Mouse (Mus musculus): ENCODE measurements around the gene Cgn. TPM values are rescaled to one million over a fixed set of nuclear protein-coding genes. Genes with fewer than 3 reads are reported as not detected.
"Not testable (repeated sequence)": the region's sequence is repeated elsewhere in the genome, so short reads cannot be mapped to it uniquely, and the experiment has no call there.

Gene Cgn
- polyA plus RNA-seq, 1 experiment: 31.3 TPM

GRCm38 (mm10) chr3:94783462-94783931, 2.8 kb downstream of the Cgn start:
- TF ChIP-seq POLR2A (IDR thresholded peaks at IDR 0.05; ENCODE audit: low read depth, low read length) (no peak; the same call in none of the 2 replicates), CTCF (IDR thresholded peaks at IDR 0.05; ENCODE audit: extremely low read depth, insufficient read length, insufficient replicate concordance, low read depth, low read length) (no peak)
- H3K27ac ChIP-seq (ENCODE audit: insufficient read depth, low read depth, low read length): peak overlapping the region; percentile 100
- WGBS: 24% methylated on average over 5 of the region's 5 CpGs
- peak overlapping the region; percentile 49 for H3K4me3 ChIP-seq (ENCODE audit: low read depth, low read length)
- no peaks in the 10 kb centered on the region for H3K27me3 ChIP-seq (ENCODE audit: control insufficient read depth, insufficient read depth, low read length)
- peaks cover 12% of the 10 kb centered on the region for H3K36me3 ChIP-seq (ENCODE audit: control insufficient read depth, insufficient read depth, low read length)
- peaks cover 9% of the 10 kb centered on the region for H3K4me1 ChIP-seq (ENCODE audit: control insufficient read depth, insufficient read depth, insufficient read length, low read length)

- Histone ChIP-seq H3K36me3 (ENCODE audit: control insufficient read depth, insufficient read depth, low read length) (peaks cover 18% of the 10 kb centered on the region), H3K27ac (ENCODE audit: insufficient read depth, low read depth, low read length) (peak overlapping the region; percentile 100), H3K4me3 (ENCODE audit: low read depth, low read length) (peak overlapping the region; percentile 49), H3K4me1 (ENCODE audit: control insufficient read depth, insufficient read depth, insufficient read length, low read length) (peaks cover 15% of the 10 kb centered on the region), H3K27me3 (ENCODE audit: control insufficient read depth, insufficient read depth, low read length) (no peaks in the 10 kb centered on the region)
- TF ChIP-seq CTCF (IDR thresholded peaks at IDR 0.05; ENCODE audit: extremely low read depth, insufficient read length, insufficient replicate concordance, low read depth, low read length): no peak
- TF ChIP-seq POLR2A (IDR thresholded peaks at IDR 0.05; ENCODE audit: low read depth, low read length): no peak; the same call in 1 of the 2 replicates
- 18% methylated on average over 4 of the region's 4 CpGs for WGBS
These were observed 3.4 kb downstream of the Cgn start for GRCm38 (mm10) chr3:94782936-94783335.

GRCm38 (mm10) chr3:94781356-94781755, 4.9 kb downstream of the Cgn start:
- Histone ChIP-seq H3K4me3 (ENCODE audit: low read depth, low read length) (peak overlapping the region; percentile 0; the same call in 1 of the 2 replicates), H3K27me3 (ENCODE audit: control insufficient read depth, insufficient read depth, low read length) (no peaks in the 10 kb centered on the region), H3K4me1 (ENCODE audit: control insufficient read depth, insufficient read depth, insufficient read length, low read length) (peaks cover 24% of the 10 kb centered on the region), H3K27ac (ENCODE audit: insufficient read depth, low read depth, low read length) (peak overlapping the region; percentile 99), H3K36me3 (ENCODE audit: control insufficient read depth, insufficient read depth, low read length) (peaks cover 25% of the 10 kb centered on the region)
- TF ChIP-seq POLR2A (IDR thresholded peaks at IDR 0.05; ENCODE audit: low read depth, low read length): no peak
- TF ChIP-seq CTCF (IDR thresholded peaks at IDR 0.05; ENCODE audit: extremely low read depth, insufficient read length, insufficient replicate concordance, low read depth, low read length): no peak
- 15% methylated on average over 3 of the region's 3 CpGs for WGBS

- Histone ChIP-seq H3K27me3 (ENCODE audit: control insufficient read depth, insufficient read depth, low read length) (no peaks in the 10 kb centered on the region), H3K4me1 (ENCODE audit: control insufficient read depth, insufficient read depth, insufficient read length, low read length) (peaks cover 19% of the 10 kb centered on the region), H3K4me3 (ENCODE audit: low read depth, low read length) (no peak overlapping the region), H3K36me3 (ENCODE audit: control insufficient read depth, insufficient read depth, low read length) (peaks cover 67% of the 10 kb centered on the region), H3K27ac (ENCODE audit: insufficient read depth, low read depth, low read length) (no peak overlapping the region)
- TF ChIP-seq POLR2A (IDR thresholded peaks at IDR 0.05; ENCODE audit: low read depth, low read length) (no peak), CTCF (IDR thresholded peaks at IDR 0.05; ENCODE audit: extremely low read depth, insufficient read length, insufficient replicate concordance, low read depth, low read length) (no peak; the same call in 1 of the 2 replicates)
- WGBS: 87% methylated on average over 7 of the region's 7 CpGs
These were observed 10.4 kb downstream of the Cgn start for GRCm38 (mm10) chr3:94775886-94776285.

- Histone ChIP-seq H3K4me1 (ENCODE audit: control insufficient read depth, insufficient read depth, insufficient read length, low read length) (peaks cover 15% of the 10 kb centered on the region), H3K27ac (ENCODE audit: insufficient read depth, low read depth, low read length) (no peak overlapping the region), H3K36me3 (ENCODE audit: control insufficient read depth, insufficient read depth, low read length) (peaks cover 70% of the 10 kb centered on the region), H3K4me3 (ENCODE audit: low read depth, low read length) (no peak overlapping the region), H3K27me3 (ENCODE audit: control insufficient read depth, insufficient read depth, low read length) (no peaks in the 10 kb centered on the region)
- 83% methylated on average over 11 of the region's 11 CpGs for WGBS
- TF ChIP-seq POLR2A (IDR thresholded peaks at IDR 0.05; ENCODE audit: low read depth, low read length): no peak
- TF ChIP-seq CTCF (IDR thresholded peaks at IDR 0.05; ENCODE audit: extremely low read depth, insufficient read length, insufficient replicate concordance, low read depth, low read length): no peak
These were observed 12.3 kb downstream of the Cgn start for GRCm38 (mm10) chr3:94774039-94774438.

- H3K27me3 ChIP-seq (ENCODE audit: control insufficient read depth, insufficient read depth, low read length); H3K4me1 ChIP-seq (ENCODE audit: control insufficient read depth, insufficient read depth, insufficient read length, low read length); H3K4me3 ChIP-seq (ENCODE audit: low read depth, low read length); H3K27ac ChIP-seq (ENCODE audit: insufficient read depth, low read depth, low read length): not testable (repeated sequence)
- WGBS: 74% methylated on average over 8 of the region's 8 CpGs
- peaks cover 40% of the 10 kb centered on the region for H3K36me3 ChIP-seq (ENCODE audit: control insufficient read depth, insufficient read depth, low read length)
These were observed 20.8 kb downstream of the Cgn start for GRCm38 (mm10) chr3:94765456-94765855.

DNA sequence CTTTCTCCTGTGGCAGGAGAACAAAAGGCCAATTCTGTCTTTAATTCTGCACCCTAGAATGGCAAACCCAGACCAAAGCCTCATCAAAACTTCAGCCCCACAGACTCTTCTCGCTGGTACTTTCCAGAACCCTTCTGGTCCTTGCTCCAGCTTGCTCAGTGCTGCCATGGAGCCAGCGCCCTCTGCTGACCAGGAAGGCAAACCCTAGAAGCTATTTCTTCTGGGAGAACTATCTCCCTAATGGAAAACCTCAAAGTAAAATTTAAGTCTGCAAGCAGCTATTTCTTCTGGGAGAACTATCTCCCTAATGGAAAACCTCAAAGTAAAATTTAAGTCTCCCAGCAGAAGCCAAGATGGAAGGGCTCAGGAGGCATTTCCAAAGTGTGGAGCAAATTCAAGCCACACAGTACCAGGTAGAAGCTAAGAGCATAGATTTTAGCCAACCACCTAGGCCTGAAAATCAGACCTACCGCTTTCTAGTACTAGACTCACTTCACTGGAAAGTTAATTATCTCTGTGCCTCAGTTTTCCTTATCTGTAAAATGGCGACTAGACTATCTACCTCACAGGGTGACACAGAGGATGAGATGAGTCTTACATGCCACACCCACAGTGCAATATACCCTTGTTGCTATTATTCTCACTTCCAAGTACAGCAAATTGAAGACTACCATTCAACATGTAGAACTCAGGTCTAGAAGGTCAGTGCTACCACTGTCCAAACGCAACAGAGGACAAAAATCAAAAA, 21.6 kb downstream of the Cgn start:
- 63% methylated on average over 4 of the region's 5 CpGs for WGBS
- peaks cover 38% of the 10 kb centered on the region for H3K36me3 ChIP-seq (ENCODE audit: control insufficient read depth, insufficient read depth, low read length)
- H3K4me1 ChIP-seq (ENCODE audit: control insufficient read depth, insufficient read depth, insufficient read length, low read length): not testable (repeated sequence)

GRCm38 (mm10) chr3:94758427-94758826, 27.9 kb downstream of the Cgn start:
- 18% methylated on average over 3 of the region's 9 CpGs for WGBS
- not testable (repeated sequence) for H3K4me3 ChIP-seq (ENCODE audit: low read depth, low read length); H3K27me3 ChIP-seq (ENCODE audit: control insufficient read depth, insufficient read depth, low read length); H3K4me1 ChIP-seq (ENCODE audit: control insufficient read depth, insufficient read depth, insufficient read length, low read length)
- Histone ChIP-seq H3K27ac (ENCODE audit: insufficient read depth, low read depth, low read length) (peak overlapping the region; percentile 89), H3K36me3 (ENCODE audit: control insufficient read depth, insufficient read depth, low read length) (peaks cover 13% of the 10 kb centered on the region)

More for the DNA sequence above, 21.6 kb downstream of the Cgn start:
- not testable (repeated sequence) for H3K27ac ChIP-seq (ENCODE audit: insufficient read depth, low read depth, low read length); H3K4me3 ChIP-seq (ENCODE audit: low read depth, low read length); H3K27me3 ChIP-seq (ENCODE audit: control insufficient read depth, insufficient read depth, low read length)

- H3K36me3 ChIP-seq (ENCODE audit: control insufficient read depth, insufficient read depth, low read length): peaks cover 11% of the 10 kb centered on the region
- not testable (repeated sequence) for H3K27me3 ChIP-seq (ENCODE audit: control insufficient read depth, insufficient read depth, low read length); H3K4me1 ChIP-seq (ENCODE audit: control insufficient read depth, insufficient read depth, insufficient read length, low read length); H3K27ac ChIP-seq (ENCODE audit: insufficient read depth, low read depth, low read length)
- peak overlapping the region; percentile 52 for H3K4me3 ChIP-seq (ENCODE audit: low read depth, low read length)
- WGBS: under 1% methylated on average over 19 of the region's 31 CpGs
These were observed 28.3 kb downstream of the Cgn start for GRCm38 (mm10) chr3:94758056-94758409.

GRCm38 (mm10) chr3:94757251-94758055, 28.8 kb downstream of the Cgn start:
- peak overlapping the region; percentile 79 for H3K4me3 ChIP-seq (ENCODE audit: low read depth, low read length)
- 0 out of 2 replicates have a peak overlapping the region, but pooled peaks have one; percentile 9 for H3K27ac ChIP-seq (ENCODE audit: insufficient read depth, low read depth, low read length)
- H3K27me3 ChIP-seq (ENCODE audit: control insufficient read depth, insufficient read depth, low read length); H3K4me1 ChIP-seq (ENCODE audit: control insufficient read depth, insufficient read depth, insufficient read length, low read length); H3K36me3 ChIP-seq (ENCODE audit: control insufficient read depth, insufficient read depth, low read length): not testable (repeated sequence)
- WGBS: 2% methylated on average over 25 of the region's 47 CpGs
